Mouse (Mus musculus) lung, embryonic 14.5 days (tissue): ENCODE measurements around the gene Gjc1. TPM values are rescaled to one million over a fixed set of nuclear protein-coding genes. Genes with fewer than 3 reads are reported as not detected.

ENCODE experiments used
- ATAC-seq: fragments of 200-750 bp; cut with Nextera tagmentation; 2 replicates; pipeline ENCODE4 v1.8.0; 2017; ENCODE audit warnings: mild to moderate bottlenecking, moderate TSS enrichment, moderate library complexity; ENCODE audit not compliant: insufficient read depth
- DNase-seq: peaks from one replicate; pipeline ENCODE4 v3.0.0-alpha.2; 2015
- H3K27ac ChIP-seq: fragments of 300-500 bp; sonication (generic); 2 replicates; pipeline ENCODE4 v1.5.1; 2014; ENCODE audit warnings: low read depth, mild to moderate bottlenecking, moderate library complexity
- H3K27me3 ChIP-seq: fragments of 300-500 bp; sonication (generic); 2 replicates; pipeline ENCODE4 v1.6.1; 2014; ENCODE audit warnings: low read length, control low read depth; ENCODE audit not compliant: insufficient read depth
- H3K36me3 ChIP-seq: fragments of 300-500 bp; sonication (generic); 2 replicates; pipeline ENCODE4 v1.6.1; 2014; ENCODE audit warnings: control low read depth; ENCODE audit not compliant: insufficient read depth
- H3K4me1 ChIP-seq: fragments of 300-500 bp; sonication (generic); 2 replicates; pipeline ENCODE4 v1.6.1; 2014; ENCODE audit warnings: antibody characterized with exemption, control low read depth; ENCODE audit not compliant: insufficient read depth
- H3K4me2 ChIP-seq: fragments of 300-500 bp; sonication (generic); 2 replicates; pipeline ENCODE4 v1.6.1; 2014; ENCODE audit warnings: mild to moderate bottlenecking
- H3K4me3 ChIP-seq: fragments of 300-500 bp; sonication (generic); 2 replicates; pipeline ENCODE4 v1.5.1; 2014; ENCODE audit warnings: low read depth, low read length
- H3K9ac ChIP-seq: fragments of 300-500 bp; sonication (generic); 2 replicates; pipeline ENCODE4 v1.6.1; 2014
- H3K9me3 ChIP-seq: fragments of 300-500 bp; sonication (generic); 2 replicates; pipeline ENCODE4 v1.6.1; 2016; ENCODE audit warnings: low read depth, low read length, control low read depth
- CTCF ChIP-seq: IDR thresholded peaks from 2 replicates; pipeline ENCODE4 v1.5.1; 2016; ENCODE audit warnings: antibody characterized with exemption, low read depth
- WGBS: fragments of 180-500 bp; shearing (Covaris S2); extraction: QIAGEN DNeasy Blood & Tissue Kit; methylation state at CpG from one replicate; pipeline ENCODE4 v1.1.7; 2014; 5-methylcytosine and 5-hydroxymethylcytosine counted together
- polyA plus RNA-seq: library from polyadenylated mRNA; unstranded; fragments of >200 nt; fragmentation: Nextera tagmentation; extraction: Ambion mirVana; gene quantifications from 2 replicates; pipeline ENCODE4 v1.2.1, GENCODE M21; 2014

Gjc1 gene
- polyA plus RNA-seq, 1 experiment from 2014 or later: 80.7 TPM

DNA sequence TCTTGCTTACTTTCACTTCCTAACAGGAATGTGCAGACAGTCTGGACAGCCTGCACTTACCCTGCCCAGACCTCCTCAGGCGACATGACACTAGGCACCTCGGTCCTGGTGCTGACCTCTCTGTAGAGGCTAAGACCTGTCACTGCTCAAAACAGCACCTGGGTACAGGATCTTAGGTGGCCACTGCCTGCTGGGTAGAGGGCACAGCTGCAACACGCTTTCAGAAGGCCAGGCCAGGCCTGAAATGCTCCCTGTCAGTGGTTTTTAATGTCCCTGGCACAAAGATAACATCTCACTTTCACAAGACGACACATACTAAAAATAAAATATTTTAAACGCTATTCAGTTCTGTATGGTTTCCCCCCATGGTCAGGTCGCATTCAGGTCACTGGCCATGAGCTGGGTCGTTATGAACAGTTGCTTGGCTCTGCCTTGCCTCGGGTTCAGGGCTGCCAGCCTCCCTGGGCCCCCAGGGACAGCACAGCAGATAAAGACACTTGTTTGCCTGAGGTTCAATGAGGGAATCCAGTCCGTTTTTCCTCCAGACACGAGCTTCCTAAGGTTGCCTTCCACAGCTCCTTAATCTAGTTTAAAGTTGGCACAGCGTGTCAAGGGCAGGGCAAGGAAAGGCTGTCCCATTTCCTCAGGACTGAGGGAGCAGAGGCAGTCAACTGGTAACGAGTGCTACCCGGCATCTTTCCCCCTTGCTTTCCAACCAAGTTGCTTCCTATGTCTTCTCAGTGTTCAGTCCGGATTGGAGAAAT is 27.6 kb downstream of the Gjc1 start:
- H3K4me1 ChIP-seq: no peaks in the 10 kb centered on the region
- H3K36me3 ChIP-seq: peaks cover 9% of the 10 kb centered on the region; the same call in 1 of the 2 replicates
- no peak overlapping the region for H3K4me2 ChIP-seq
- H3K9me3 ChIP-seq: no peaks in the 10 kb centered on the region
- no peak overlapping the region for H3K27ac ChIP-seq
- no peak overlapping the region for H3K9ac ChIP-seq
- H3K4me3 ChIP-seq: no peak overlapping the region
- 47% methylated on average over 14 of the region's 14 CpGs for WGBS
- no peak for ATAC-seq
- DNase-seq: no peak
- TF ChIP-seq CTCF: no peak
- H3K27me3 ChIP-seq: no peaks in the 10 kb centered on the region

GRCm38 (mm10) chr11:102787688-102788177 is 31.8 kb downstream of the Gjc1 start:
- no peak for TF ChIP-seq CTCF
- no peaks in the 10 kb centered on the region for H3K27me3 ChIP-seq
- H3K9ac ChIP-seq: no peak overlapping the region
- DNase-seq (no peak), ATAC-seq (no peak)
- WGBS: 67% methylated on average over 5 of the region's 5 CpGs
- H3K27ac ChIP-seq: no peak overlapping the region
- H3K4me2 ChIP-seq: no peak overlapping the region
- H3K4me1 ChIP-seq: no peaks in the 10 kb centered on the region
- no peaks in the 10 kb centered on the region for H3K36me3 ChIP-seq
- H3K9me3 ChIP-seq: no peaks in the 10 kb centered on the region
- H3K4me3 ChIP-seq: no peak overlapping the region

DNA sequence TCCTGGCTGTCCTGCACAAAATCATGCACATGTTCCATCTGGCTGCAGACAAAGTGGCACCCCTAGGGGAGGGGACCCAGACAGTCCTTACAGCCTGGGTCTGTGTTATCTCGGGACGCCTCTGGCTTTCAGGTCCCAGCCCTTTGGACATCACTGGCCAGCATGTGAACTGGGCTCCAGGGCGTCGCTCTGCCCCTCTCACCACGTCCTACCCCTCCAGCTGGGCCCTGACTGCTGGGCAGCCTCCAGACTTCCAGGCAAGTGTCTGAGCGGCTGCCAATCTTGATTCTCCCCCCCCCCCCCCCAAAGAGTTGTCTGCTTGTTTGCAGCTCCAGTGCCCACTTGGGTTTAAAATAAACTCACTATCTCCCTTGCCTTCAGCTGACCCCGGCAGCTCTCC is 36.1 kb downstream of the Gjc1 start:
- Histone ChIP-seq H3K9me3 (no peaks in the 10 kb centered on the region), H3K4me1 (no peaks in the 10 kb centered on the region), H3K9ac (no peak overlapping the region), H3K27me3 (no peaks in the 10 kb centered on the region), H3K27ac (no peak overlapping the region), H3K4me2 (no peak overlapping the region), H3K4me3 (no peak overlapping the region), H3K36me3 (no peaks in the 10 kb centered on the region)
- no peak for ATAC-seq
- 45% methylated on average over 7 of the region's 7 CpGs for WGBS
- no peak for TF ChIP-seq CTCF
- DNase-seq: no peak

- no peak for ATAC-seq
- 0 out of 2 replicates have a peak, but pooled peaks cover 4% of the 10 kb centered on the region for H3K4me1 ChIP-seq
- TF ChIP-seq CTCF: no peak
Observed at GRCm38 (mm10) chr11:102781523-102781922, 38.0 kb downstream of the Gjc1 start.

DNA sequence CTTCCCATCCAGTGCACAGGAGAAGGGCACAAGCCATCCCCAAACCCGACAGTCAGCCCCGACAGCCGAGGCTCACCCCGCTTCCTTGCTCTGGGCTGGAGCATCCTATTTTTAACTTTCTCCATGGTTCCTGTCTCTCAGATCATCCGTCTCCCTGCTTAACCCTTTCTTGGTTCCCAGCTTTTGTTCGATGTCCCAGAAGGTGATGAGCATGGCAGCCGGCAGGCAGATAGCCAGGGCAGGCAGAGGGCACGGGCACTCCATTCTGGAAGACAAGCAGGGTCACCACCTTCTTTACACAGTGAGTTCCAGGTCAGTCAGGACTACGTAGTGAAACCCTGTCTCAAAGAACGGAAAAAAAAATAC is 38.5 kb downstream of the Gjc1 start:
- H3K27me3 ChIP-seq: no peaks in the 10 kb centered on the region
- ATAC-seq (no peak), DNase-seq (no peak)
- H3K4me1 ChIP-seq: 0 out of 2 replicates have a peak, but pooled peaks cover 4% of the 10 kb centered on the region
- no peak for TF ChIP-seq CTCF
- H3K9me3 ChIP-seq: no peaks in the 10 kb centered on the region
- WGBS: 37% methylated on average over 10 of the region's 10 CpGs
- H3K9ac ChIP-seq: no peak overlapping the region
- no peaks in the 10 kb centered on the region for H3K36me3 ChIP-seq
- no peak overlapping the region for H3K4me3 ChIP-seq
- H3K4me2 ChIP-seq: no peak overlapping the region
- no peak overlapping the region for H3K27ac ChIP-seq

More at GRCm38 (mm10) chr11:102781523-102781922, 38.0 kb downstream of the Gjc1 start:
- no peak for DNase-seq
- Histone ChIP-seq H3K27ac (no peak overlapping the region), H3K4me3 (no peak overlapping the region), H3K9me3 (no peaks in the 10 kb centered on the region), H3K4me2 (no peak overlapping the region), H3K27me3 (no peaks in the 10 kb centered on the region), H3K36me3 (no peaks in the 10 kb centered on the region), H3K9ac (no peak overlapping the region)
- 79% methylated on average over 4 of the region's 4 CpGs for WGBS

- Histone ChIP-seq H3K9ac (no peak overlapping the region), H3K4me1 (0 out of 2 replicates have a peak, but pooled peaks cover 4% of the 10 kb centered on the region), H3K4me2 (no peak overlapping the region), H3K27ac (no peak overlapping the region), H3K4me3 (no peak overlapping the region), H3K27me3 (no peaks in the 10 kb centered on the region), H3K36me3 (no peaks in the 10 kb centered on the region), H3K9me3 (no peaks in the 10 kb centered on the region)
- TF ChIP-seq CTCF: no peak
- ATAC-seq: no peak
- peak; percentile 16 for DNase-seq
- WGBS: 35% methylated on average over 11 of the region's 11 CpGs
Observed at GRCm38 (mm10) chr11:102780271-102780985, 39.1 kb downstream of the Gjc1 start.

- no peak overlapping the region for H3K4me3 ChIP-seq
- WGBS: 62% methylated on average over 7 of the region's 7 CpGs
- no peak overlapping the region for H3K9ac ChIP-seq
- TF ChIP-seq CTCF: no peak
- no peaks in the 10 kb centered on the region for H3K9me3 ChIP-seq
- H3K27ac ChIP-seq: no peak overlapping the region
- no peaks in the 10 kb centered on the region for H3K27me3 ChIP-seq
- no peak for DNase-seq
- H3K36me3 ChIP-seq: no peaks in the 10 kb centered on the region
- ATAC-seq: no peak
- H3K4me1 ChIP-seq: 0 out of 2 replicates have a peak, but pooled peaks cover 4% of the 10 kb centered on the region
- H3K4me2 ChIP-seq: no peak overlapping the region
Observed at GRCm38 (mm10) chr11:102779824-102780223, 39.7 kb downstream of the Gjc1 start.
